Mouse (Mus musculus): ENCODE results near the gene Cacna2d4. TPM values are rescaled to one million over a fixed set of nuclear protein-coding genes. Genes with fewer than 3 reads are reported as not detected.
"Not testable (repeated sequence)": the region's sequence is repeated elsewhere in the genome, so short reads cannot be mapped to it uniquely, and the experiment has no call there.

The Cacna2d4 gene
- polyA plus RNA-seq, 1 experiment from 2014 or later = not detected

DNA sequence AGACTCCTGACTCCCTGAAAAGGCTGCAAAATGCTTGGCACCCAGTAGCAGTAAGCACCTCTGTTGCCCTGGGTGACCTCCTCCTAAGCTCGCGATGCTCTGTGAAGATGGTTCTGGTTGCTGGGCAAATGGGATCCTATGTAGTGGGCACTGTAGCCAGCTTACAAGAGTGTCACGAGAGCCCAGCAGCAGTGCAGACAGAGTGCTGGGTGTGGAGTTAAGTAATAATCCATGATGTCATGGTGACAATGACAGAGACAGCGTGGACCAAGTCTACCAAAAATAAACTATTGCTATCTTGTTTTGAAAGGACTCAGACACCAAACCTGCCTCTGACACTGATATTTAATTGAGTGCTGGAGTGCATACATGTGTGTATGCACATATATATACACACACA, 34.8 kb upstream of the Cacna2d4 start:
- Histone ChIP-seq H3K27ac (no peak overlapping the region), H3K36me3 (peaks cover 8% of the 10 kb centered on the region; the same call in 1 of the 2 replicates), H3K4me1 (replicated peaks) (peaks cover 6% of the 10 kb centered on the region), H3K9me3 (replicated peaks) (no peaks in the 10 kb centered on the region), H3K4me2 (no peak overlapping the region), H3K27me3 (no peaks in the 10 kb centered on the region), H3K9ac (no peak overlapping the region), H3K4me3 (replicated peaks) (no peak overlapping the region)
- WGBS (ENCODE audit: insufficient replicate concordance) = 83% methylated on average over 4 of the region's 4 CpGs
- DNase-seq (no peak), ATAC-seq (ENCODE audit: low read depth) (no peak)

GRCm38 (mm10) chr6:119204286-119204685, 32.0 kb upstream of the Cacna2d4 start:
- DNase-seq (no peak), ATAC-seq (ENCODE audit: low read depth) (no peak)
- Histone ChIP-seq H3K27ac (no peak overlapping the region), H3K36me3 (peaks cover 8% of the 10 kb centered on the region; the same call in 1 of the 2 replicates), H3K27me3 (no peaks in the 10 kb centered on the region), H3K9me3 (replicated peaks) (no peaks in the 10 kb centered on the region), H3K4me3 (replicated peaks) (no peak overlapping the region), H3K4me2 (no peak overlapping the region), H3K9ac (no peak overlapping the region), H3K4me1 (replicated peaks) (peaks cover 3% of the 10 kb centered on the region; the same call in 1 of the 2 replicates)
- 78% methylated on average over 7 of the region's 7 CpGs for WGBS (ENCODE audit: insufficient replicate concordance)

DNA sequence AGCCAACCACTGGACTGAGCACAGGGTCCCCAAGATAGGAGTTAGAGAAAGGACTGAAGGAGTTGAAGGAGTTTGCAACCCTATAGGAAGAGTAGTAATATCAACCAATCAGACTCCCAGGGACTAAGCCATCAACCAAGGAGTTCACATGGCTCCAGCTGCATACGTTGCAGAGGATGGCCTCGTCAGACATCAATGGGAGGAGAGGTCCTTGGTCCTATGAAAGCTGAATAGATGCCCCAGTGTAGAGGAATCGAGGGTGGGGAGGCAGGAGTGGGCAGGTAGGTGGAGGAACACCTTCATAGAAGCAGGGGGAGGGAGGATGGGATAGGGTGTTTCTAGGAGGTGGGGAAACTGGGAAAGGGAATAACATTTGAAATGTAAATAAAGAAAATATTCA, 31.4 kb upstream of the Cacna2d4 start:
- no peak for DNase-seq
- Histone ChIP-seq H3K9ac (no peak overlapping the region), H3K27me3 (no peaks in the 10 kb centered on the region), H3K4me2 (no peak overlapping the region), H3K36me3 (peaks cover 8% of the 10 kb centered on the region; the same call in 1 of the 2 replicates), H3K27ac (no peak overlapping the region), H3K4me3 (replicated peaks) (no peak overlapping the region), H3K9me3 (replicated peaks) (no peaks in the 10 kb centered on the region), H3K4me1 (replicated peaks) (no peaks in the 10 kb centered on the region; the same call in 1 of the 2 replicates)
- ATAC-seq (ENCODE audit: low read depth) = no peak
- 75% methylated on average over 3 of the region's 3 CpGs for WGBS (ENCODE audit: insufficient replicate concordance)

GRCm38 (mm10) chr6:119206006-119206405, 30.3 kb upstream of the Cacna2d4 start:
- H3K4me1 ChIP-seq (replicated peaks); H3K4me2 ChIP-seq; H3K36me3 ChIP-seq; H3K27ac ChIP-seq; ATAC-seq (ENCODE audit: low read depth); H3K9me3 ChIP-seq (replicated peaks); H3K4me3 ChIP-seq (replicated peaks); DNase-seq; H3K27me3 ChIP-seq; H3K9ac ChIP-seq: not testable (repeated sequence)
- 80% methylated on average over 7 of the region's 7 CpGs for WGBS (ENCODE audit: insufficient replicate concordance)

GRCm38 (mm10) chr6:119213375-119213774, 23.0 kb upstream of the Cacna2d4 start:
- H3K4me3 ChIP-seq (replicated peaks) = no peak overlapping the region
- H3K9me3 ChIP-seq (replicated peaks) = no peaks in the 10 kb centered on the region
- H3K27ac ChIP-seq = no peak overlapping the region
- peaks cover 37% of the 10 kb centered on the region for H3K36me3 ChIP-seq
- H3K4me2 ChIP-seq = no peak overlapping the region
- no peaks in the 10 kb centered on the region for H3K27me3 ChIP-seq
- WGBS (ENCODE audit: insufficient replicate concordance) = 72% methylated on average over 5 of the region's 5 CpGs
- H3K9ac ChIP-seq = no peak overlapping the region
- DNase-seq (no peak), ATAC-seq (ENCODE audit: low read depth) (no peak)
- no peaks in the 10 kb centered on the region for H3K4me1 ChIP-seq (replicated peaks)

GRCm38 (mm10) chr6:119214190-119214589, 22.1 kb upstream of the Cacna2d4 start:
- H3K27me3 ChIP-seq = no peaks in the 10 kb centered on the region
- DNase-seq (no peak), ATAC-seq (ENCODE audit: low read depth) (no peak)
- H3K9ac ChIP-seq = no peak overlapping the region
- H3K9me3 ChIP-seq (replicated peaks) = no peaks in the 10 kb centered on the region
- no peak overlapping the region for H3K4me2 ChIP-seq
- no peaks in the 10 kb centered on the region for H3K4me1 ChIP-seq (replicated peaks)
- no peak overlapping the region for H3K27ac ChIP-seq
- H3K4me3 ChIP-seq (replicated peaks) = no peak overlapping the region
- H3K36me3 ChIP-seq = peaks cover 37% of the 10 kb centered on the region
- WGBS (ENCODE audit: insufficient replicate concordance) = 75% methylated on average over 6 of the region's 6 CpGs

GRCm38 (mm10) chr6:119215040-119215613, 21.2 kb upstream of the Cacna2d4 start:
- Histone ChIP-seq H3K4me1 (replicated peaks) (no peaks in the 10 kb centered on the region), H3K9me3 (replicated peaks) (no peaks in the 10 kb centered on the region), H3K4me3 (replicated peaks) (no peak overlapping the region), H3K9ac (no peak overlapping the region), H3K27me3 (no peaks in the 10 kb centered on the region), H3K36me3 (peaks cover 37% of the 10 kb centered on the region), H3K27ac (no peak overlapping the region), H3K4me2 (no peak overlapping the region)
- DNase-seq (no peak), ATAC-seq (ENCODE audit: low read depth) (no peak)
- WGBS (ENCODE audit: insufficient replicate concordance) = 85% methylated on average over 10 of the region's 10 CpGs

DNA sequence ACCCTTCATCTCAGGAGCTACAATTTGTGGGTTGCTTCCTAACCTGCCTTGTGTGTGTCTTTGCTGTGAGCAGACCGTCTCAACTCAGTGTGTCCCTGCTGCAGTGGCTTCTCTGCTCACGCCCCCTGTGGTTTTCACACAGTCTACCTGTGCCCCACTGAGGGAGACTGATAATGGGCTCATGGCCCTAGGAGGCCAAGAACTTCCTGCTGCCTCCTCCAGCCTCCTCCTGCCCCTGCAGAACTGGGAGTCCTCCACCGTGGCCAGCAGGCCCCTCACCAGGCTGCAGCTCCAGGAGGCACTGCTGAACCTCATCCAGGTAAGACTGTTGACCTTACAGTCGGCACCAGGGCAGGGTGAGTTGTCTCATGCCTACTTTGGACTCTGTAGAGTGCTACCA, 18.7 kb upstream of the Cacna2d4 start:
- H3K27ac ChIP-seq = no peak overlapping the region
- DNase-seq (no peak), ATAC-seq (ENCODE audit: low read depth) (no peak)
- no peaks in the 10 kb centered on the region for H3K9me3 ChIP-seq (replicated peaks)
- H3K4me1 ChIP-seq (replicated peaks) = no peaks in the 10 kb centered on the region
- H3K4me3 ChIP-seq (replicated peaks) = no peak overlapping the region
- no peaks in the 10 kb centered on the region for H3K27me3 ChIP-seq
- 35% methylated on average over 4 of the region's 4 CpGs for WGBS (ENCODE audit: insufficient replicate concordance)
- H3K36me3 ChIP-seq = peaks cover 34% of the 10 kb centered on the region
- H3K9ac ChIP-seq = no peak overlapping the region
- H3K4me2 ChIP-seq = no peak overlapping the region

DNA sequence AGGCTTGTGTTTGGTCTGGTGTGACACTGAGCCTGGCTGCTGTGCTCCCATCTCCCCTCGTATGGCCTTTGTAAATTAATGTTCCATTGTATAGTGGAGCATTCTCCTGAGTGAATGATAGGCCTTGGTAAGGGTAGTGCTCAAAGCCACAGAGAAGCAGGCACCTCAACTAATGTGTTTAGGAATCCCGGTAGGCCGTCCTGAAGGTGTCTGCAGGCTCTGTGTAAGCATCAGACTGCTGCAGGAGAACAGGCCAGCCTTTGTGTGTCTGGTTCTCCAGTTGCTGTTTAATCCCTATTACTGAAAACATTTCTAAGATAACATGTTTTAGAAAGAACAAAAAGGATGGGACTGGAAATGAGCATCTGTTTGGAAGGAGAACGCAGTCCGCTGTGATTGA, 17.7 kb upstream of the Cacna2d4 start:
- Histone ChIP-seq H3K36me3 (peaks cover 24% of the 10 kb centered on the region), H3K4me1 (replicated peaks) (no peaks in the 10 kb centered on the region), H3K27me3 (no peaks in the 10 kb centered on the region), H3K4me3 (replicated peaks) (no peak overlapping the region), H3K4me2 (no peak overlapping the region), H3K27ac (no peak overlapping the region), H3K9ac (no peak overlapping the region), H3K9me3 (replicated peaks) (no peaks in the 10 kb centered on the region)
- ATAC-seq (ENCODE audit: low read depth) = no peak
- DNase-seq = no peak
- 83% methylated on average over 5 of the region's 5 CpGs for whole genome bisulfite sequencing (ENCODE audit: insufficient replicate concordance)

- H3K27ac ChIP-seq = no peak overlapping the region
- 78% methylated on average over 15 of the region's 15 CpGs for WGBS (ENCODE audit: insufficient replicate concordance)
- ATAC-seq (ENCODE audit: low read depth) = no peak
Observed at GRCm38 (mm10) chr6:119219237-119219870, 17.0 kb upstream of the Cacna2d4 start.

GRCm38 (mm10) chr6:119220297-119220696, 16.0 kb upstream of the Cacna2d4 start:
- no peak overlapping the region for H3K4me2 ChIP-seq
- H3K9me3 ChIP-seq (replicated peaks) = no peaks in the 10 kb centered on the region
- DNase-seq (no peak), ATAC-seq (ENCODE audit: low read depth) (no peak)
- no peaks in the 10 kb centered on the region for H3K27me3 ChIP-seq
- WGBS (ENCODE audit: insufficient replicate concordance) = 56% methylated on average over 10 of the region's 10 CpGs
- H3K36me3 ChIP-seq = peaks cover 12% of the 10 kb centered on the region
- no peak overlapping the region for H3K4me3 ChIP-seq (replicated peaks)
- H3K9ac ChIP-seq = no peak overlapping the region
- no peak overlapping the region for H3K27ac ChIP-seq
- no peaks in the 10 kb centered on the region for H3K4me1 ChIP-seq (replicated peaks)

More at GRCm38 (mm10) chr6:119219237-119219870, 17.0 kb upstream of the Cacna2d4 start:
- Histone ChIP-seq H3K4me3 (replicated peaks) (no peak overlapping the region), H3K4me1 (replicated peaks) (no peaks in the 10 kb centered on the region), H3K9me3 (replicated peaks) (no peaks in the 10 kb centered on the region), H3K27me3 (no peaks in the 10 kb centered on the region), H3K36me3 (peaks cover 21% of the 10 kb centered on the region), H3K4me2 (no peak overlapping the region), H3K9ac (no peak overlapping the region)
- no peak for DNase-seq
